Mouse (Mus musculus) liver, embryonic 14.5 days (tissue): ENCODE measurements around the gene Trim69. TPM values are rescaled to one million over a fixed set of nuclear protein-coding genes. Genes with fewer than 3 reads are reported as not detected.

Experiments used
- ATAC-seq: fragments of 200-750 bp; cut with Nextera tagmentation; 2 replicates; pipeline ENCODE4 v1.8.0; 2017; ENCODE audit warnings: moderate number of reproducible peaks, mild to moderate bottlenecking, moderate library complexity; ENCODE audit not compliant: insufficient read depth
- DNase-seq, 3 experiments: peaks; one replicate each; pipeline ENCODE4 v3.0.0-alpha.2; 2012 to 2013; ENCODE audit warnings: low read depth in 3 of 3, low spot score in 3 of 3
- H3K27ac ChIP-seq: fragments of 300-500 bp; sonication (generic); 2 replicates; pipeline ENCODE4 v1.5.1; 2014; ENCODE audit warnings: moderate library complexity, mild to moderate bottlenecking, control low read depth, inconsistent platforms
- H3K27me3 ChIP-seq: fragments of 300-500 bp; sonication (generic); 2 replicates; pipeline ENCODE4 v1.6.1; 2014; ENCODE audit warnings: mild to moderate bottlenecking, low read length, moderate library complexity; ENCODE audit not compliant: control insufficient read depth, insufficient read depth
- H3K36me3 ChIP-seq: fragments of 300-500 bp; sonication (generic); replicated peaks from 2 replicates; pipeline ENCODE4 v1.6.1; 2014; ENCODE audit warnings: low read depth; ENCODE audit not compliant: control insufficient read depth, insufficient read depth
- H3K4me1 ChIP-seq, 2 experiments: fragments of 200-500 bp in 1 of 2; fragments of 300-500 bp in 1 of 2; sonication (generic) in 1 of 2; replicated peaks; 2 replicates each; pipeline ENCODE4 v1.6.1; 2012 to 2014; ENCODE audit warnings: antibody characterized with exemption in 1 of 2, inconsistent platforms in 1 of 2, low read length in 1 of 2; ENCODE audit not compliant: control insufficient read depth in 2 of 2, insufficient read depth in 2 of 2
- H3K4me2 ChIP-seq: fragments of 300-500 bp; sonication (generic); 2 replicates; pipeline ENCODE4 v1.6.1; 2014; ENCODE audit warnings: low read depth, mild to moderate bottlenecking, control low read depth, moderate library complexity
- H3K4me3 ChIP-seq, 2 experiments: fragments of 200-500 bp in 1 of 2; fragments of 300-500 bp in 1 of 2; sonication (generic) in 1 of 2; 2 replicates each; pipeline ENCODE4 v1.5.1; 2012 to 2014; ENCODE audit warnings: low read depth in 2 of 2, low read length in 2 of 2, mild to moderate bottlenecking in 2 of 2, control low read depth in 1 of 2, inconsistent platforms in 1 of 2, moderate library complexity in 1 of 2; ENCODE audit not compliant: insufficient read depth in 1 of 2
- H3K9ac ChIP-seq: fragments of 300-500 bp; sonication (generic); replicated peaks from 2 replicates; pipeline ENCODE4 v1.6.1; 2014; ENCODE audit warnings: mild to moderate bottlenecking, control low read depth, moderate library complexity
- H3K9me3 ChIP-seq: fragments of 300-500 bp; sonication (generic); 2 replicates; pipeline ENCODE4 v1.6.1; 2016; ENCODE audit warnings: low read length, mixed read lengths; ENCODE audit not compliant: control insufficient read depth
- CTCF ChIP-seq: IDR thresholded peaks from 2 replicates; pipeline ENCODE4 v1.5.1; 2016; ENCODE audit warnings: antibody characterized with exemption, low read depth, control low read depth
- EP300 ChIP-seq: IDR thresholded peaks from 2 replicates; pipeline ENCODE4 v1.6.1; 2016; ENCODE audit warnings: antibody characterized with exemption, low read depth
- WGBS: fragments of 180-500 bp; shearing (Covaris S2); extraction: QIAGEN DNeasy Blood & Tissue Kit; methylation state at CpG from one replicate; pipeline ENCODE4 v1.1.7; 2014; ENCODE audit not compliant: insufficient replicate concordance; 5-methylcytosine and 5-hydroxymethylcytosine counted together
- polyA plus RNA-seq, 2 experiments: library from polyadenylated mRNA; depleted of rRNA in 1 of 2; stranded (reverse) in 1 of 2; unstranded in 1 of 2; fragments of >200 nt; fragmentation: Nextera tagmentation in 1 of 2; extraction: Ambion mirVana in 1 of 2; gene quantifications; 2 replicates each; pipeline versions ENCODE4 v1.2.1 to v1.2.3; 2012 to 2014

Trim69 gene
- polyA plus RNA-seq, 2 experiments, result 0.08 TPM; not detected in 1

DNA sequence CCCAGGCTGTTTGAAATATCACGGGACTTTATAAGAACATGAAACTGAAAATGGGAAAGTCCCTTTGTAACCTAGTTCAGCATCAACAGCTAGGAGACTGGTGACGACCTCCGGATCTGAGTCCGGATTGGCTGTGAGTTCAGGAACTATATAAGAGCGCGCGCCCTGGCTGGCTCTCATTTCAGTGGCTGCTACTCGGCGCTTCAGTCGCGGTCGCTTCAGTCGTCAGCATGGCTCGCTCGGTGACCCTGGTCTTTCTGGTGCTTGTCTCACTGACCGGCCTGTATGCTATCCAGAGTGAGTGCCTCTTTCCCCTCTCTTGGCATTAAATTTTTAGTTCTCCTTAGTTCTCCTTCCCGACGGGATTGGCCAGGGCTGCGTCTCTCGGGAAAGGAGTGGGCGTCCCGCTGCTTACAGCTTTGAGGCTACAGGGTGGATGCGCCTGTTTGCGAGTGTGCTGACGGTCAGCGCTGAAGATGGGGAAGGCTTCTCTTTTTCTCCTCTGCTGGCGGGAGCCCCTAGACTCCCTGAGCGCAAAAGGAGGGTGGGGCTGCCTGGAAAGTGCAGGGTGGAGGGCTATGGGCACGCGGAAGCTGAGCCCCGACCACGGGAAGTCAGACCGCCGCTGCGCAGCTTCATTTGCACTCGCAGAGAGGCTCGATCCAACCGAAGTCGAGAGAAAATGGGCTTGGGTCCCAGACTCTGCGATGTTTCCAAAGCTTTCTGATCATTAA lies 12.8 kb upstream of the Trim69 start, which contains the start of gene B2m:
Gene B2m, plus strand, starts transcription at position 179 of the 734 bp plus-strand sequence.
- under 1% methylated on average over 40 of the region's 40 CpGs for WGBS

DNA sequence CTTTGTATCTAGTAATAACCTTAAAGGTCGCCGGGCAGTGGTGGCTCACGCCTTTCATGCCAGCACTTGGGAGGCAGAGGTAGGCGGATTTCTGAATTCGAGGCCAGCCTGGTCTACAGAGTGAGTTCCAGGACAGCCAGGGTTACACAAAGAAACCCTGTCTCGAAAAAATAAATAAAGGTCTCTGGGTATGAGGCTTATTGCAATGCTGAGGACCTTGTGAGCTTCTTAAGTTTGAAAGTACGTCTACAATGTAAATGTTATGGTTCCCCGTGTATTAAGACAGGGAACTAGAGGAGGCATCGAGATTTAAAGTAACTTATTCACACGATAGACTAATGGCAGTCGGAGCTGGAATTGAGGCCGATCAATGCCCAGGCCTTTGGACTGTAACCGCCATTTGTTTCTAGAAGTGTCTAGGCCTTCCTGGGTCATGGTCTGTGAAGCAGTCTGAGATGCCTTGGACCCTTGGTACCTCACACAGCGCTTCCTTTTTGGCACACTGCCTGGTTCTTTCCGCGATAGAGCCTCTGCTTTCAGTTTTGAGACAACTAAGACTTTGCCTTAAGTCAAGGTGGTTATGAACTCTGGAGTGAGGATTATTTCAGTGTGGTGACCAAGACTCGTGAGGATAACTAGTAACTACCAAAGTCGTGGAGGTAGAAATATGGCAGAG lies 12.1 kb upstream of the Trim69 start:
- H3K36me3 ChIP-seq, result peaks cover 6% of the 10 kb centered on the region
- peak overlapping the region; percentile 79 for H3K9ac ChIP-seq
- 7% methylated on average over 18 of the region's 18 CpGs for WGBS
- no peak for TF ChIP-seq EP300
- no peak for TF ChIP-seq CTCF
- DNase-seq, result no peak
- peak; percentile 16; the same call in 1 of the 2 replicates for ATAC-seq
- peak overlapping the region; percentile 83 to 87 for H3K4me3 ChIP-seq
- no peaks in the 10 kb centered on the region for H3K9me3 ChIP-seq
- no peak overlapping the region for H3K27ac ChIP-seq
- H3K27me3 ChIP-seq, result no peaks in the 10 kb centered on the region
- H3K4me1 ChIP-seq, result peaks cover 3 to 24% of the 10 kb centered on the region in 2 experiments
- H3K4me2 ChIP-seq, result peak overlapping the region; percentile 77

More for the DNA sequence above, 12.8 kb upstream of the Trim69 start, which contains the start of gene B2m:
- TF ChIP-seq CTCF, result no peak
- peak; percentile 19; the same call in 1 of the 2 replicates for TF ChIP-seq EP300
- Histone ChIP-seq H3K9ac (peak within 1 kb of the TSS; percentile 79), H3K4me2 (peak within 1 kb of the TSS; percentile 77), H3K9me3 (no peaks in the 10 kb centered on the region), H3K4me1 (peaks cover 3 to 22% of the 10 kb centered on the region in 2 experiments), H3K36me3 (peaks cover 6% of the 10 kb centered on the region), H3K27me3 (no peaks in the 10 kb centered on the region), H3K27ac (peak within 1 kb of the TSS; percentile 56), H3K4me3 (peak within 1 kb of the TSS; percentile 83 to 87)
- peak; percentile 88 to 92 (median 90) for DNase-seq
- ATAC-seq, result peak; percentile 96

DNA sequence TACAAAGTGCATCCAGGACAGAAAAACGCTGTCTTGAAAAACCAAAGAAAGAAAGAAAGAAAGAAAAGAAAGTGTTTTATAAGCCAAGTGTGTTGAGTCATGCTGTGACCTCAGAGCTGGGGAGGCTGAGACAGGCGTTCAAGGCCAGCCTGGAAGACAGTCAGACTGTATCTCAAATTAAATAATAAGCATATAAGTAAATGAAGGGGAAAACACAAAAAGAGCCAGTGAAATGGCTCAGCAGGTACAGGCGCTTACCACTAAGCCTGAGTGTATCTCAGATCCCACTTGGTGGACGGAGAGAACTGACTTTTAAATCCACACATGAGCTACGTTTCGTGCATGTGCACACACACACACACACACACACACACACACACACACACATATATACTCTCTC lies 11.2 kb upstream of the Trim69 start:
- peaks cover 3 to 24% of the 10 kb centered on the region in 2 experiments for H3K4me1 ChIP-seq
- peaks cover 6% of the 10 kb centered on the region for H3K36me3 ChIP-seq
- no peak overlapping the region for H3K27ac ChIP-seq
- H3K4me3 ChIP-seq, result peak overlapping the region; percentile 1 to 83; a peak in 3 of 4 replicates
- DNase-seq (no peak), ATAC-seq (no peak)
- H3K27me3 ChIP-seq, result no peaks in the 10 kb centered on the region
- no peaks in the 10 kb centered on the region for H3K9me3 ChIP-seq
- H3K4me2 ChIP-seq, result peak overlapping the region; percentile 77
- TF ChIP-seq EP300, result no peak
- TF ChIP-seq CTCF, result no peak
- peak overlapping the region; percentile 79; the same call in 1 of the 2 replicates for H3K9ac ChIP-seq
- 70% methylated on average over 6 of the region's 6 CpGs for WGBS

DNA sequence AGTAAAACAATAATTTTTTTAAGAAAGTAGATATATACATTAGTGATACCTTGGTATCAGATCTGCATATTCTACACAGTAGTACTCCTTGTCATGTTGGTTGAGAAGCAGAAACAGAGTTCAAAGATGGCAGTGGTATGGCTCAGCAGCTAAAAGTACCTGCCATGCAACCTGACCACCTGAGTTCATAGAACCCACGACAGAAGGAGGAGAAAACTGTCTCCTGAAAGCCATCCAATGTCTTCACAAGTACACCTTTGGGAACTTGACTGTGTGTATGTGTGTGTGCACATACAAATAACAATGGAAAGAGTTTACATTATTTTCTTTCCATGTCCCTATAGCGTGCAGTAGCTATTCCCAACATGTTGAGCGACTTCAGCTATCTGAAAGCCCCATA lies 10.8 kb upstream of the Trim69 start:
- Histone ChIP-seq H3K27ac (no peak overlapping the region), H3K4me3 (no peak overlapping the region), H3K27me3 (no peaks in the 10 kb centered on the region), H3K9ac (no peak overlapping the region), H3K36me3 (peaks cover 6% of the 10 kb centered on the region), H3K4me2 (peak overlapping the region; percentile 77), H3K9me3 (no peaks in the 10 kb centered on the region), H3K4me1 (peaks cover 3 to 24% of the 10 kb centered on the region in 2 experiments)
- 67% methylated on average over 3 of the region's 3 CpGs for WGBS
- ATAC-seq (no peak), DNase-seq (no peak)
- TF ChIP-seq CTCF, result no peak
- no peak for TF ChIP-seq EP300

DNA sequence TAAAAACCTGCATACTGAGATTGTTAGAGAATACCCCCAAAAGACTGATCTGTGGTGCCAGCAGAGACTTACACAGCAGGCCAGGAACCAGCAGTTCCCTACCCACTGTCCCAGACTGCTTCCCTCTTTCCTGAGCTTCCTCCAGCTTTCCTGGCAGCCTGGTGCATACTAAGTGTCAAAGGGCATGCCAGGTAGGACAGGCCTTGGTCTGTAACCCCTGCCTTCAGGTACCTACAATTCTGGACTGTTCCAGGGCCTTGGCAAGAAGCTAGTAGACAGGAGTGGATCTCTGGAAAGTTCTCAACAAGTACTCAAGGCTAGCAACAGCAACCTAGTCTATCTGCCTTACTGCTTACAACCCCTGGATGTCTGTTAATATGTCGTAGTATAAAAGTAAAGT lies 9.3 kb upstream of the Trim69 start:
- no peak overlapping the region for H3K27ac ChIP-seq
- 73% methylated on average over 1 of the region's 1 CpGs for WGBS
- H3K36me3 ChIP-seq, result peaks cover 6% of the 10 kb centered on the region
- no peak overlapping the region for H3K4me2 ChIP-seq
- H3K9ac ChIP-seq, result no peak overlapping the region
- H3K9me3 ChIP-seq, result no peaks in the 10 kb centered on the region
- no peak overlapping the region for H3K4me3 ChIP-seq
- TF ChIP-seq CTCF, result no peak
- TF ChIP-seq EP300, result no peak
- DNase-seq, result no peak
- ATAC-seq, result no peak
- no peaks in the 10 kb centered on the region for H3K27me3 ChIP-seq
- H3K4me1 ChIP-seq, result peaks cover 3 to 35% of the 10 kb centered on the region in 2 experiments
